Mouse (Mus musculus) stomach, postnatal 0 days (tissue): ENCODE data around the gene Zfp36l2. TPM values are rescaled to one million over a fixed set of nuclear protein-coding genes. Genes with fewer than 3 reads are reported as not detected.
A peak's percentile ranks its signal among the peaks of the same experiment; 100 is the strongest.

Experiments used
- ATAC-seq: fragments of 200-750 bp; cut with Nextera tagmentation; 2 replicates; pipeline ENCODE4 v1.8.0; 2017; ENCODE audit not compliant: low FRiP score, low TSS enrichment
- DNase-seq: peaks from one replicate; pipeline ENCODE4 v3.0.0-alpha.2; 2016; ENCODE audit warnings: low spot score
- H3K27ac ChIP-seq: fragments of 300-500 bp; sonication (generic); replicated peaks from 2 replicates; pipeline ENCODE4 v1.5.1; 2014; ENCODE audit warnings: mild to moderate bottlenecking, control low read depth
- H3K27me3 ChIP-seq: fragments of 300-500 bp; sonication (generic); 2 replicates; pipeline ENCODE4 v1.6.1; 2014; ENCODE audit warnings: low read length; ENCODE audit not compliant: control insufficient read depth, insufficient read depth
- H3K36me3 ChIP-seq: fragments of 300-500 bp; sonication (generic); 2 replicates; pipeline ENCODE4 v1.6.1; 2014; ENCODE audit warnings: low read length, mixed read lengths; ENCODE audit not compliant: control insufficient read depth, insufficient read depth
- H3K4me1 ChIP-seq: fragments of 300-500 bp; sonication (generic); replicated peaks from 2 replicates; pipeline ENCODE4 v1.6.1; 2014; ENCODE audit warnings: antibody characterized with exemption; ENCODE audit not compliant: control insufficient read depth, insufficient read depth
- H3K4me2 ChIP-seq: fragments of 300-500 bp; sonication (generic); replicated peaks from 2 replicates; pipeline ENCODE4 v1.6.1; 2014; ENCODE audit warnings: low read depth, mild to moderate bottlenecking, control low read depth, moderate library complexity
- H3K4me3 ChIP-seq: fragments of 300-500 bp; sonication (generic); 2 replicates; pipeline ENCODE4 v1.5.1; 2014; ENCODE audit warnings: low read depth, low read length, control low read depth
- H3K9ac ChIP-seq: fragments of 300-500 bp; sonication (generic); 2 replicates; pipeline ENCODE4 v1.6.1; 2014; ENCODE audit warnings: mild to moderate bottlenecking, low read length, control low read depth, mixed read lengths
- H3K9me3 ChIP-seq: fragments of 300-500 bp; sonication (generic); 2 replicates; pipeline ENCODE4 v1.6.1; 2016; ENCODE audit warnings: low read length; ENCODE audit not compliant: control insufficient read depth
- CTCF ChIP-seq: IDR thresholded peaks from 2 replicates; pipeline ENCODE4 v1.5.1; 2016; ENCODE audit warnings: antibody characterized with exemption, low read depth, mild to moderate bottlenecking, moderate library complexity
- EP300 ChIP-seq: optimal IDR thresholded peaks from 2 replicates; pipeline ENCODE3; 2016; ENCODE audit warnings: antibody characterized with exemption
- WGBS: fragments of 180-500 bp; shearing (Covaris S2); extraction: QIAGEN DNeasy Blood & Tissue Kit; methylation state at CpG from one replicate; pipeline ENCODE4 v1.1.7; 2014; 5-methylcytosine and 5-hydroxymethylcytosine counted together
- polyA plus RNA-seq: library from polyadenylated mRNA; unstranded; fragments of >200 nt; fragmentation: Nextera tagmentation; extraction: Ambion mirVana; gene quantifications from 2 replicates; pipeline ENCODE4 v1.2.1, GENCODE M21; 2015

Zfp36l2 gene
- polyA plus RNA-seq, 1 experiment from 2014 or later = 18.3 TPM

- Histone ChIP-seq H3K36me3 (no peaks in the 10 kb centered on the region), H3K4me2 (no peak overlapping the region), H3K27me3 (no peaks in the 10 kb centered on the region), H3K9ac (no peak overlapping the region), H3K4me1 (peaks cover 9% of the 10 kb centered on the region), H3K9me3 (no peaks in the 10 kb centered on the region), H3K27ac (no peak overlapping the region), H3K4me3 (no peak overlapping the region)
- ATAC-seq (no peak), DNase-seq (peak; percentile 29)
- WGBS = 75% methylated on average over 11 of the region's 11 CpGs
- no peak for TF ChIP-seq CTCF
- TF ChIP-seq EP300 = no peak
Measured at GRCm38 (mm10) chr17:84154302-84155028, 33.3 kb downstream of the Zfp36l2 start.

DNA sequence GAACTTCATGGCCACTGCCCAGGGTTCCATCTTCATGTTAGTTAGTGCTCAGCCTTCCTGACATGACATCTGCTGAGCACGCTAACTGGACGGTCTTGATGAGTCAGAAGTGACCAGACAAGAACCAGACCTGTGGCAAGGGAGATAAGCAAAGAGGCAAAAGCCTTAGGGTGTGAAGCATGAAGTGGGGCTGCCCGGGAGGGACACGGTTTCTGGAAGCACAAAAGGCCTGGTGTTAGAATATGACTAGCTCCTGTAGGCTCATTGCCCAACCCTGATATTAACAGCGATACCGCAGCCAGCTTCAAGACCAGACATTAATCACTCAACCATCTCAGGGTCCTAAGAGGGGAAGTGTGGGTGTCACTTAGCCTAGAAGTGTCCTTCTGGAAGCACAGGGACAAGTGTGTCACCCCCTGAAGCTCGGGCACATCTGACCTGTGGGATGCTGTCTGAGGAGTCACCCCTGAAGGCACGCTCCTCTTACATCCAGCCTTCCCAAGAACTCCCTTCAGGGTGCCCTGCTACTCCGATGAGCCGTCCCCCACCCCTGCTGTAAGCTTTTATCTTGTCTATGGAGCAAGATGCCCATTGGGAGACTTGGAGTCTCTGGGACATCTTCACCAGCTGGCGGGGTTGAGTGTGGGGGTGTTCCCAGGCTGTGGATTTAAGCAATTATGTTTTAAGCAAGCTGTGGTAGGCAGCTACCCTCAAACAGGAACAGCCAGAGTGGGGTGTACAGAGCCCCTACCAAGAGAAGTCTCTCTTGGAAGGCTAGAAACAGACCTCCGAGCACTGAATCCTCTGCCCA lies 34.6 kb downstream of the Zfp36l2 start:
- Histone ChIP-seq H3K9me3 (no peaks in the 10 kb centered on the region), H3K27ac (no peak overlapping the region), H3K27me3 (no peaks in the 10 kb centered on the region), H3K9ac (no peak overlapping the region), H3K4me3 (no peak overlapping the region), H3K4me2 (no peak overlapping the region), H3K4me1 (peaks cover 16% of the 10 kb centered on the region), H3K36me3 (no peaks in the 10 kb centered on the region)
- WGBS = 68% methylated on average over 12 of the region's 12 CpGs
- TF ChIP-seq CTCF (no peak), EP300 (no peak)
- DNase-seq (peak; percentile 18), ATAC-seq (no peak)

- Histone ChIP-seq H3K27me3 (no peaks in the 10 kb centered on the region), H3K4me2 (no peak overlapping the region), H3K4me3 (no peak overlapping the region), H3K9ac (no peak overlapping the region), H3K9me3 (no peaks in the 10 kb centered on the region), H3K27ac (no peak overlapping the region), H3K36me3 (no peaks in the 10 kb centered on the region), H3K4me1 (peaks cover 20% of the 10 kb centered on the region)
- ATAC-seq = no peak
- peak; percentile 11 for DNase-seq
- no peak for TF ChIP-seq CTCF
- no peak for TF ChIP-seq EP300
- 63% methylated on average over 6 of the region's 6 CpGs for WGBS
Measured at GRCm38 (mm10) chr17:84152206-84152975, 35.4 kb downstream of the Zfp36l2 start.

- H3K9ac ChIP-seq = no peak overlapping the region
- no peak for TF ChIP-seq CTCF
- TF ChIP-seq EP300 = no peak
Measured at GRCm38 (mm10) chr17:84151306-84151705, 36.4 kb downstream of the Zfp36l2 start.

GRCm38 (mm10) chr17:84150291-84150690 lies 37.5 kb downstream of the Zfp36l2 start:
- no peaks in the 10 kb centered on the region for H3K9me3 ChIP-seq
- H3K27ac ChIP-seq = no peak overlapping the region
- TF ChIP-seq EP300 (no peak), CTCF (no peak)
- no peak overlapping the region for H3K4me3 ChIP-seq
- peak; percentile 7 for DNase-seq
- H3K4me2 ChIP-seq = no peak overlapping the region
- H3K4me1 ChIP-seq = peaks cover 20% of the 10 kb centered on the region
- no peak for ATAC-seq
- H3K9ac ChIP-seq = no peak overlapping the region
- no peaks in the 10 kb centered on the region for H3K27me3 ChIP-seq
- whole genome bisulfite sequencing = 89% methylated on average over 8 of the region's 8 CpGs
- no peaks in the 10 kb centered on the region for H3K36me3 ChIP-seq

More at GRCm38 (mm10) chr17:84151306-84151705, 36.4 kb downstream of the Zfp36l2 start:
- no peaks in the 10 kb centered on the region for H3K36me3 ChIP-seq
- no peak overlapping the region for H3K27ac ChIP-seq
- H3K4me2 ChIP-seq = no peak overlapping the region
- no peak overlapping the region for H3K4me3 ChIP-seq
- no peaks in the 10 kb centered on the region for H3K9me3 ChIP-seq
- H3K4me1 ChIP-seq = peaks cover 20% of the 10 kb centered on the region
- no peak for ATAC-seq
- peak; percentile 17 for DNase-seq
- no peaks in the 10 kb centered on the region for H3K27me3 ChIP-seq
- 73% methylated on average over 6 of the region's 6 CpGs for WGBS
